Mouse (Mus musculus) Patski (cell line): ENCODE measurements at regions not wholly inside any gene's neighbourhood (a gene's known extent, or its start where the extent isn't known, plus 50 kb on each side); places are given as distances from the start of the nearest gene placed in this dataset.

Experiments
- ATAC-seq: fragments of 100-300 bp; one replicate; pipeline ENCODE4 v1.8.0; 2021
- CTCF ChIA-PET: fragments of 350-600 bp; sonication (Branson Sonifier 250); formaldehyde crosslinking; loops from one replicate; lab custom pipeline; 2022; ENCODE audit warnings: inconsistent platforms; lab: Charles Lee
- POLR2A ChIA-PET: fragments of 350-600 bp; sonication (Branson Sonifier 250); formaldehyde crosslinking; loops from one replicate; lab custom pipeline; 2022; ENCODE audit warnings: antibody characterized with exemption, inconsistent platforms; lab: Charles Lee
- DNase-seq: peaks from one replicate; pipeline ENCODE4 v3.0.0-alpha.2; 2011; ENCODE audit warnings: low read depth, low spot score
- H3K27me3 ChIP-seq: fragments of 371-371 bp; one replicate; pipeline ENCODE4 v1.5.1; 2021
- CTCF ChIP-seq: fragments of 100-300 bp; IDR thresholded peaks from one replicate; pipeline ENCODE4 v1.5.1; 2021
- in situ Hi-C: fragments of 300-500 bp; cut with MboI; formaldehyde crosslinking; loops from 3 replicates; pipeline ENCODE4 v1.11.1; 2018; ENCODE audit warnings: low pct_unique_long_range_greater_than_20kb, mixed read lengths

DNA sequence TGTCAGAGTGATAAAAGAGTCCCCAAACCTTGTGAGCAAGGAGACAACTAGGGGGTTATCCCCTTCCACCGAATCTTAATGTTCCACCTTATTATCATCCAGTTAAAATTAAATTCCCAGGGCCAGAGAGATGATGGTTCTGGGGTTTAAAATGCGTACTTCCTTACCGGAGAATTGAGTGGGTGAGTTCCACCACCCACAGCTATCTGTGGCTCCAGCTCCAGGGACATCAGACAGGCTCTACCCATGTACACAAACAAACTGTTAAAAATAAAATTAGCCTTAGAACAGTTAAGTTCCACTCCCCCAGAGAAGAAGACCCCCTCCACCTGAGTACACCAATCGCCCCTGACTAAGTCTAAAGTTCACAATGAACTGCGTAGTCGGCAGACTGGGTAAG, 52.0 kb upstream of the Mgat5 start:
- TF ChIP-seq CTCF, result no peak
- in situ Hi-C loops, result no loop called here
- POLR2A ChIA-PET, result no interaction called here
- DNase-seq (no peak), ATAC-seq (no peak)
- CTCF ChIA-PET, result no interaction called here
- H3K27me3 ChIP-seq, result peaks cover 13% of the 10 kb centered on the region

DNA sequence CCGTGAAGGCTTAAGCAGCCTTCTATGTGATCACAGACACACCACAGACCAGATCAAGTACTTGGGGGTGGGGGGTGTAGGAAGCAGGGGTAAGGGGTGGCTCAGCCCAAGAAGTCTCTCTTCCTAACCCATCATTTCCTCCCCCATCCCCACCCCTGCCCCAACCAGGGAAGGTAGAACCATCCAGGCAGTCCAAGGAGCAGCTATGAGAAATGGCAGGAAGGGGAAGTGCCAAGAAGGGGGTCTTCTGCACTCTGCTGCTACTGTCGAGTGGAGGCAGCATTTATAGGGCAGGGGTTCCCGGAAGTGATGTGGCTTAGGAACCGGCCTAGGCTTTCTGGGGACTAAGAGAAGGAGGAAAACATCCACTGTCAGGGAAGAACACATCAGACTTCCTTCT, 69.3 kb upstream of the Mgat5 start:
- ATAC-seq (no peak), DNase-seq (no peak)
- in situ Hi-C loops, result no loop called here
- TF ChIP-seq CTCF, result no peak
- peaks cover 5% of the 10 kb centered on the region for H3K27me3 ChIP-seq
- CTCF ChIA-PET, result no interaction called here
- POLR2A ChIA-PET, result no interaction called here

DNA sequence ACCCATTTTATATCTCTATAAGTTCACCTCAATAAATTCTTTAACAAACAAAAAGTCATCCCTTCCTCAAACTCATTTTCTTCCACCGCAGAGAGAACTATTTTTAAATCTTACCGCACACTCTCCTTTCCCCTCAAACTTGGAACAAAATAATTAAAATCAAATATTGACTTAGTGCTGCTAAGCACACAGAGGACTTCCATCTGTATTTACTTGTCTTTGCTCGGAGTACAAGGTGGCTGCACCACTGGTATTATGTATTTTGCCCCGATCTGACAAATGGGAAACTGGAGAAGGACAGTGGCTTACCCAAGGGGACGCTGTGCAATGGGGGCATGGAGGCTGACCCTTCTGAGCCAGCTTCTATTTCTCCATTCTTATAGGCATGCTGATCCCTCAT, 72.9 kb upstream of the Mgat5 start:
- POLR2A ChIA-PET, result no interaction called here
- in situ Hi-C loops, result no loop called here
- no peak for TF ChIP-seq CTCF
- H3K27me3 ChIP-seq, result no peaks in the 10 kb centered on the region
- DNase-seq (no peak), ATAC-seq (no peak)
- CTCF ChIA-PET, result no interaction called here

DNA sequence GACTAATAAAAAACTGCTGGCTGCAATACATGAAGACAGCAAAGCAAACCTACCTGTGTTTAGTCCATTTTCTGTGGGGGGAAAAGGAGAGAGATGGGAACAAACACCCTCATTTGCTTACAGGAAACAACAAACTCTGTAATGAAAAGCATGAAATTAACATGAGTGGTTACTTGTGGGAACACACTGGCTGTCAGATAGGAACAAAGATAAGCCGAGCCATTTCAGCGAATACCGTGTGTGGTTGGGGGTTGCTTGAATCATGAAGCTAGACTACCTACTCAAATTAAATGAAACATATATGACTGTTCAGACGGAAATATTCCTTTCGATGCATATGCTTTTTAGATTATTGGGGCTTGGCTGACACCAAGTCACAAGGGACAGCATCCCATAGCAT, 80.0 kb upstream of the Mgat5 start:
- TF ChIP-seq CTCF, result no peak
- POLR2A ChIA-PET, result no interaction called here
- DNase-seq (no peak), ATAC-seq (no peak)
- CTCF ChIA-PET, result no interaction called here
- in situ Hi-C loops, result no loop called here
- H3K27me3 ChIP-seq, result peaks cover 14% of the 10 kb centered on the region

DNA sequence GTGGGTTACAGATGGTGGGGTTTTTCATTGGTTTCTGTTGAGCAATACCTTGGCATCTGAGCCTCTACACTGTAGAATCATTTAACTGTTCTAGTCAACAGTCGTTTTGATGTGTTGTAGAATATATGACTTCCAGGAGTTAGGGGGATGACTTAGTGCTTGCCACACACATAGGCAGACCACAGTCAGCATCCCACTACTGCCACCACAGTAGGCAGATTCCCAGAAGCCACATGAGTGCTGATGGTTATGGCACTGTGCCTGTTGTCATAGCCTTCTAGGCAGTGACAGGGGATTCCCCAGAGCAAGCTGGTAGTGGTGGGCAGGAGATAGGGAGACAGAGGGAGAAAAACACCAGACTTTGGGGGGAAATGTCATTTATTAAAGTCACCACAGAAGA, 86.8 kb upstream of the Mgat5 start:
- DNase-seq (no peak), ATAC-seq (no peak)
- in situ Hi-C loops, result no loop called here
- TF ChIP-seq CTCF, result no peak
- CTCF ChIA-PET, result interaction anchor here (1.3 kb wide), 1 partner anchor 15 kb away, joined by 3 read pairs; no protein-coding TSS in a partner anchor
- H3K27me3 ChIP-seq, result peaks cover 7% of the 10 kb centered on the region
- POLR2A ChIA-PET, result no interaction called here

DNA sequence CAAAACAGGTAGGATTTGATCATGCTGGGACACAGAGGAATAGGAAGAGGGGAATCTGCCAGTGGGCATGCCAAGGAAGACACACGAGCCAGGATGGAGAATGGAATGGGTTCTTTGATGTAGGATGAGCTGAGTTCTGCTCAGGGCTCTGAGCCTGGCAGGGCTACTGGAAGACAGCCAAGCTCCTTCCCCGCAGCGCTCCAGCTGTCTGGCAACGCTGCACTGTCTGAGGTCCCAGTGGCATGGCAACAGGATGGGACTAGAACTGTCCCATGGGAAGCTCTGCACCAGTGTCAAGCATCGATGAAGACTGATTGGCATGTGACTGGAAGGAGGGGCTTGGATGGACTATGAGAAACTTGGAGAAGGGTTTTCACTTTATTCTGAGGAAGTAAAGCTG, 97.3 kb upstream of the Mgat5 start:
- in situ Hi-C loops, result no loop called here

DNA sequence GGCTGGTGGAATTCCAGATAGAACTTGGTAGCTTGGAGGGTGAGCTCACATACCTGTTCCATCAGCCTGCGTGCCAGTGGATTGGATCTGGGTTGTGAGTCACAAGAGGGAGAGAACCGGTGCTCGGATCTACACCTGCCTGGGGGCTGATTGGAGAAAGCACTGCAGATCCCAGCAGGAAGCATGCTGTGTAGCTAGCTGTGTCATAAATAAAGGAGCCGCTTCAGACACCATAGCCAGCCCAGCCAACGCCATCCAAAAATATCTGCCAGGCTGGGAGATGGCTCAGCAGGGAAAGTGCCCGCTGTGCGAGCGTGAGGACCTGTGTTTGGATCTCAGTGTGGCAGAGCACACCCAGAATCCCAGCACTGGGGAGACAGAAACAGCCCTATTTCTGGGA, 99.0 kb upstream of the Mgat5 start:
- POLR2A ChIA-PET, result no interaction called here
- in situ Hi-C loops, result no loop called here
- no peak for TF ChIP-seq CTCF
- H3K27me3 ChIP-seq, result no peaks in the 10 kb centered on the region
- DNase-seq (no peak), ATAC-seq (no peak)
- CTCF ChIA-PET, result no interaction called here

More for the DNA sequence above, 97.3 kb upstream of the Mgat5 start:
- CTCF ChIA-PET, result no interaction called here
- ATAC-seq (no peak), DNase-seq (no peak)
- TF ChIP-seq CTCF, result no peak
- POLR2A ChIA-PET, result no interaction called here
- H3K27me3 ChIP-seq, result no peaks in the 10 kb centered on the region

DNA sequence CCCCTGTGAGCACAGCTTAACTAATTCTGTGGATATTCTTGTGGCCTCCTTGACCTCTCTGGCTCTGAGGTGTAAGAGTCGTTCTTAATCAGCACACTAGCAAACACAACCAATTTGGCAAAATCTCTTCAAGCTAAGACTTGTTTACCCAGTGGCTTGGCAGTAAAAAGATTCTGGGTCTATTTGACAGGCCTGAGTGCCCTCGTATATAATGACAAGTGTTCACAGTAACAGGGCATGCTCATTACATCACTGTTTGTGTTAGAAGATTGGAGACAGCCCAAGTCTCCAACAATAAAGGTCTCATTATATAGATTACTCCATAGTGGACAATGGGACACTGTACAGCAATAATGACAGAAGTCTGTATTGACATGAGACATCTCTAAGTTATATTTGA, 101.2 kb upstream of the Mgat5 start:
- in situ Hi-C loops, result no loop called here
- ChIA-PET CTCF (interaction anchor here (0.7 kb wide), 1 partner anchor 15 kb away, joined by 3 read pairs; no protein-coding TSS in a partner anchor), POLR2A (no interaction called here)
- ATAC-seq, result no peak
- no peak for DNase-seq
- peaks cover 2% of the 10 kb centered on the region for H3K27me3 ChIP-seq
- no peak for TF ChIP-seq CTCF

DNA sequence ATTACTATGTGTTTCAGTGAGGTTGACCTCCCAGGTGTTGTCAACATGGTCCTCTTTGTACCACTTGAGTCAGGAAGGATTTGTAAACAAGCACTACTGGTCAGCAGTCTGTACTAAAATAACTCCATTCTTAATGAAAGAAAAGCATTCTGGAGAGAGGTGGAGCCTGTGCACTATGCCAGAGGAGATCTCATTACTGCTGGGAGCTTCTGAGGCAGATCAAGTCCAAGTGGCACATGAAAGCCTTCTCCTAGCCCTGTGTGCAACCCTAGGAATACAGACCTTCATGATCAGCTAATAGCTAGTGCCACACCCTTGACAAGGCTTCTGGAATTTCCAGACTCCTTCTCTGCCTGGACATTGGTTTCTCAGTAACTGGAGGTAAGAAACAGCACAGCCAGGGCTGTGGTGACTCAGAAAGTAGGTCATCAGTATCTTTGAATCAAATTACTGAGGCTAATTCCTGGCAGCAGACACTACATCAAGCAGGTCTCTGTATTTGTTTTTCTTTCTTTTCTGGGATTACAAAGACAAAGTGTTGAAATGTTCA, 105.9 kb upstream of the Mgat5 start:
- no peak for DNase-seq
- ChIA-PET POLR2A (no interaction called here), CTCF (no interaction called here)
- in situ Hi-C loops, result no loop called here
- ATAC-seq, result no peak
- H3K27me3 ChIP-seq, result peaks cover 16% of the 10 kb centered on the region
- TF ChIP-seq CTCF, result no peak

DNA sequence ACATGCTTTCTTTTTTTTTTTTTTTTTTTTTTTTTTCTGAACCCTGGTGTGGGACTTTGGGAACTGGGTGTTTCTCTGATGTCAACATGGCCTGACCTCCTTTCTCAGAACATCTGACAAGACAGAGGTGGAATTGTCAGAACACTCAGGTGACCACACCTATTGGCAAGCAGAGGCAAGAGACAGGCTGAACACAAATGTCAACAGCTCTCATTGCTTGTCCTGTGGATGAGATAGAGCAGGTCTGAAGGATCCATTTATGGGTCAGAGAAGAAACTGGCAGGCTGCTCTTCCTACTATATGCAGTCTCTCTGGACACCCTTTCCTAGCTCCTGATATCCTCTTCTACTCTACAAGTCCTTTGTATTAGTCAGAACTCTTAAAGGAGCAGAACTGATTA, 117.2 kb upstream of the Mgat5 start:
- in situ Hi-C loops, result no loop called here
- DNase-seq (no peak), ATAC-seq (no peak)
- ChIA-PET CTCF (no interaction called here), POLR2A (no interaction called here)
- no peaks in the 10 kb centered on the region for H3K27me3 ChIP-seq
- TF ChIP-seq CTCF, result no peak

DNA sequence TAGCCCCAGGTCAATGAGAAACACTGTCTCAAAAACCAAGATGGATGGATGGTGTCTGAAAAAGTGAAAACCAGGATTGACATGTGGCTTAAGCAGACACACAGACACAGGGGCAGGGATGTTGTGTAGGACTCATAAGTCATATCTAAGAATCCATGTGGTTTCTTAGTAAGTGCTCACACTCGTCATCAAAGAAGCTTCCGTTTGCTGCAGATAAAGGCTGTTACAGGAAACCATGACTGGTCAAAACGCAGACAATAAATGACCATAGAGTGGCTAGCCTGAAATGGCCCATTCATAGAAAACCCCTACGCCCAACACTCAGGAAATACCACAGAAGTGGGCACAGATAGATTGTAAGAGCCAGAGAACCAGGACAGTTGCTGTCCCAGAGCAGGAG, 118.8 kb upstream of the Mgat5 start:
- in situ Hi-C loops, result no loop called here
- CTCF ChIA-PET, result no interaction called here

DNA sequence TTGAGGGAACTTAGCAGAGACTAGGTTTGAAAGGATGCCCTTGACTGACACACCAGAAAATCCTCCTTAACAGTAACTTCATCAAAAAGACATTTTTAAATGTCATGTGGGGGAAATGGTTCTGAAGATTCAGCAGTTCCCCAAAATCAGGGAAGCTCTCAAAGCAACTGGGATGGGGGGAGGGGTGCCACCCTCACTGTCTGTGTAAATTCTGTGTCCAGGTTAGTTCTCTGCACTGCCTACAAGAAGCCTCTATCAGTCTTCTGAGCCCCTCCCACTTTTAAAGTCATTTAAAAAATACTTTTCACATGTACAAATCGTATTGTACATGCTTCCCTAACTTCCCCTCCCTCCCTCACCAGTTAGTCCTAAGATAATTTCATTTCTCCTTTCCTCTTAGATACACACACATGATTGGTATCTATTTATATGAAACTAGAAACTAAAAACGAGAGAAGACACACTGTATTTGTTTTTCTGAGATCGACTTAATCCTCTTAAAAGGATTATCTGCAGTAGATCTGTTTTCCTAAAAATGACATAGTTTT, 121.0 kb upstream of the Mgat5 start:
- no peak for TF ChIP-seq CTCF
- no peak for ATAC-seq
- DNase-seq, result no peak
- ChIA-PET CTCF (no interaction called here), POLR2A (no interaction called here)
- H3K27me3 ChIP-seq, result no peaks in the 10 kb centered on the region
- in situ Hi-C loops, result no loop called here

More for the DNA sequence above, 118.8 kb upstream of the Mgat5 start:
- H3K27me3 ChIP-seq, result no peaks in the 10 kb centered on the region
- no peak for DNase-seq
- no peak for ATAC-seq
- POLR2A ChIA-PET, result no interaction called here
- no peak for TF ChIP-seq CTCF
